21 mouse cellular contexts compared by ENCODE assay signal in the genomic region with DNA sequence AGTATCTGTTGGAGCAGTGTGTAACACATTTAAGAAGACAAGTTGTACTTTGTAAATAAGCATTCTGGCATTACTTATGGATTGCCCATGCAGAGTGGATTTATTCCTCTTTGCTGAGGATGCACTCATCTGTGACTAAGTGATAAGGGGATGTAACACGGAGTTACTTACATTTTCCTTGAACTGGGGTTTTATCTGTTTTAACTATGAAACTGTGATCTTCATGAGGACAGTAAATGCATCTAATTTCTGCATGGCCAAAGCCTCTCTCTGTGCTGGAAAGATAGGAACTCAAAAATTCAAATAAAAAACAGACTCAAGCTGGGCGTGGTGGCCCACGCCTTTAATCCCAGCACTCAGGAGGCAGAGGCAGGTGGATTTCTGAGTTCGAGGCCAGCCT. TPM values are rescaled to one million over a fixed set of nuclear protein-coding genes. Genes with fewer than 3 reads are reported as not detected.
DNase-seq lines count a peak whose midpoint lies in the region; ATAC-seq and TF ChIP-seq lines count a peak whose summit lies in the region.
"Had no signal": no experiment of that assay in that cellular context is flagged by ENCODE, and none has a peak within 500 bp of the region (broad histone marks: within the 10 kb centered on the region; RNA-seq: fewer than 3 reads in every experiment).

No protein-coding gene starts in this region.

- H3K27ac ChIP-seq in liver, embryonic 14.5 days: no peak overlapping the region
- no peak overlapping the region for H3K27ac ChIP-seq in heart, adult 2 months
- H3K27ac ChIP-seq: embryonic facial prominence, embryonic 12.5 days; forebrain, embryonic 13.5 days; hindbrain, embryonic 10.5 days; hindbrain, embryonic 14.5 days had no signal

- no peaks in the 10 kb centered on the region for H3K36me3 ChIP-seq in G1E (replicated peaks)
- H3K36me3 ChIP-seq in liver, embryonic 14.5 days (replicated peaks; ENCODE audit: control insufficient read depth, insufficient read depth, low read depth): no peaks in the 10 kb centered on the region
- no peaks in the 10 kb centered on the region for H3K36me3 ChIP-seq in heart, adult 2 months (ENCODE audit: control insufficient read depth, insufficient read depth, low read length)
- H3K36me3 ChIP-seq: embryonic facial prominence, embryonic 12.5 days; heart, embryonic 12.5 days; hindbrain, embryonic 10.5 days had no signal

- DNase-seq in G1E (ENCODE audit: low spot score): peak; percentile 48
- DNase-seq in c-Kit-positive CD71-positive TER-119-positive erythroid progenitor cells, embryonic 14.5 days (ENCODE audit: low spot score): peak; percentile 45
- no peak for DNase-seq in liver, embryonic 14.5 days (ENCODE audit: low read depth in 3 of 3, low spot score in 3 of 3)
- DNase-seq in lung, postnatal 14 days: no peak
- no peak for DNase-seq in left cerebral cortex, postnatal 10 days (ENCODE audit: extremely low spot score in 1 of 2, low spot score in 2 of 2)
- no peak for DNase-seq in heart, adult 2 months
- DNase-seq: adrenal gland, adult 8-10 months; adrenal gland, postnatal 36 days; cerebellum, adult 11 months; cerebellum, adult 8-10 months; cerebellum, postnatal 14 days; embryo, embryonic 11 days; forebrain, postnatal 0 days; gastrocnemius, postnatal 14 days had no signal

- ATAC-seq in G1E (ENCODE audit: extremely low read depth, insufficient number of reproducible peaks, low FRiP score, poor library complexity, severe bottlenecking): peak; percentile 80
- peak; percentile 45; the same call in 1 of the 2 replicates for ATAC-seq in liver, embryonic 14.5 days (ENCODE audit: insufficient read depth)
- ATAC-seq in megakaryocyte-erythroid progenitor cell, adult 5-6 weeks (replicated peaks; ENCODE audit: low FRiP score, low TSS enrichment, poor library complexity, severe bottlenecking): peak; percentile 93
- ATAC-seq: forebrain, embryonic 13.5 days; forebrain, postnatal 0 days had no signal

- TF ChIP-seq EP300 in liver, embryonic 14.5 days (IDR thresholded peaks at IDR 0.05; ENCODE audit: low read depth): peak; percentile 26; the same call in 1 of the 2 replicates
- no peak for TF ChIP-seq EP300 in heart, adult 2 months (IDR thresholded peaks at IDR 0.05; ENCODE audit: insufficient read depth, low read depth, low read length)

- H3K79me2 ChIP-seq in heart, adult 2 months (replicated peaks; ENCODE audit: control insufficient read depth, insufficient read depth, low read length): no peaks in the 10 kb centered on the region

- H3K9me3 ChIP-seq in G1E (replicated peaks): peaks cover 7% of the 10 kb centered on the region
- H3K9me3 ChIP-seq in liver, embryonic 14.5 days (ENCODE audit: control insufficient read depth, low read length): no peaks in the 10 kb centered on the region
- H3K9me3 ChIP-seq: embryonic facial prominence, embryonic 12.5 days; forebrain, embryonic 13.5 days; heart, embryonic 12.5 days; hindbrain, embryonic 10.5 days had no signal

- no peak overlapping the region for H3K9ac ChIP-seq in liver, embryonic 14.5 days (replicated peaks)
- H3K9ac ChIP-seq in heart, adult 2 months (ENCODE audit: low read depth, low read length): no peak overlapping the region
- H3K9ac ChIP-seq: embryonic facial prominence, embryonic 12.5 days; forebrain, embryonic 13.5 days; forebrain, postnatal 0 days; heart, embryonic 12.5 days; hindbrain, embryonic 14.5 days had no signal

- no peak for TF ChIP-seq POLR2A in heart, adult 2 months (IDR thresholded peaks at IDR 0.05; ENCODE audit: insufficient read depth, low read depth, low read length)

- H3K27me3 ChIP-seq in G1E (ENCODE audit: insufficient read depth, low read length): no peaks in the 10 kb centered on the region
- no peaks in the 10 kb centered on the region for H3K27me3 ChIP-seq in liver, embryonic 14.5 days (ENCODE audit: control insufficient read depth, insufficient read depth, low read length)
- H3K27me3 ChIP-seq in heart, adult 2 months (ENCODE audit: control insufficient read depth, insufficient read depth, low read length): no peaks in the 10 kb centered on the region
- H3K27me3 ChIP-seq: embryonic facial prominence, embryonic 12.5 days; forebrain, embryonic 13.5 days; heart, embryonic 12.5 days had no signal

- WGBS in liver, embryonic 14.5 days (ENCODE audit: insufficient replicate concordance): 42% methylated on average over 4 of the region's 4 CpGs
- WGBS in heart, adult 2 months: 84% methylated on average over 4 of the region's 4 CpGs

- no peak for TF ChIP-seq CTCF in G1E (IDR thresholded peaks at IDR 0.05; ENCODE audit: low read depth, low read length)
- TF ChIP-seq CTCF in liver, embryonic 14.5 days (IDR thresholded peaks at IDR 0.05; ENCODE audit: low read depth): no peak
- TF ChIP-seq CTCF in heart, adult 2 months (IDR thresholded peaks at IDR 0.05): no peak

- H3K4me1 ChIP-seq in G1E (ENCODE audit: insufficient read depth, low read depth, low read length): peaks cover 36% of the 10 kb centered on the region
- no peaks in the 10 kb centered on the region for H3K4me1 ChIP-seq in liver, embryonic 14.5 days (replicated peaks; ENCODE audit: control insufficient read depth in 2 of 2, insufficient read depth in 2 of 2, low read length in 1 of 2)
- no peaks in the 10 kb centered on the region for H3K4me1 ChIP-seq in heart, adult 2 months (ENCODE audit: control insufficient read depth, insufficient read depth, low read length)
- H3K4me1 ChIP-seq: embryonic facial prominence, embryonic 12.5 days; forebrain, embryonic 13.5 days; heart, embryonic 12.5 days; hindbrain, embryonic 10.5 days had no signal

- no peak overlapping the region for H3K4me2 ChIP-seq in liver, embryonic 14.5 days (ENCODE audit: low read depth)
- H3K4me2 ChIP-seq: embryonic facial prominence, embryonic 12.5 days; forebrain, embryonic 13.5 days; heart, embryonic 12.5 days; hindbrain, embryonic 14.5 days had no signal

- intact Hi-C loops in left cerebral cortex, postnatal 10 days (cut with DNase I): no loop called here
- intact Hi-C loops in heart, adult 2 months (cut with DNase I): no loop called here

- no peak overlapping the region for H3K4me3 ChIP-seq in G1E (ENCODE audit: low read depth, low read length)
- H3K4me3 ChIP-seq in liver, embryonic 14.5 days (ENCODE audit: insufficient read depth in 1 of 2, low read depth in 2 of 2, low read length in 2 of 2): no peak overlapping the region
- no peak overlapping the region for H3K4me3 ChIP-seq in heart, adult 2 months
- H3K4me3 ChIP-seq: embryonic facial prominence, embryonic 12.5 days; forebrain, embryonic 13.5 days; heart, embryonic 12.5 days; hindbrain, embryonic 10.5 days had no signal

RNA-seq across cellular contexts. Expression of a gene that starts 15.7 kb away (rescaled TPM):
- total RNA-seq in G1E (2014; fragmentation: Nextera tagmentation) (0.83 and 1.2 TPM in 2 replicates), G1E (2017) (0.12 and 0.33 TPM in 2 replicates)
- 0.02 TPM in 1 of 2 replicates, not detected in the other for polyA plus RNA-seq in G1E (2012)
- polyA plus RNA-seq in liver, embryonic 14.5 days (2012; rRNA removed): 0.80 and 0.91 TPM in 2 replicates
- polyA plus RNA-seq in liver, embryonic 14.5 days (2014; fragmentation: Nextera tagmentation; extraction: Ambion mirVana): 0.52 and 0.91 TPM in 2 replicates
- 2.6 and 6.3 TPM in 2 replicates for total RNA-seq in megakaryocyte-erythroid progenitor cell, adult 5-6 weeks (2014; fragmentation: Nextera tagmentation)
- 1.2 and 6.3 TPM in 2 replicates for total RNA-seq in megakaryocyte-erythroid progenitor cell, adult 5-6 weeks (2017)
- total RNA-seq in left cerebral cortex, postnatal 10 days (2021): 1 to 10 TPM in 1 of 2 experiments, under 1 TPM in 1; 0.91 to 1.8 TPM
- total RNA-seq in heart, adult 2 months (2021): 1 to 10 TPM in 1 of 2 experiments, under 1 TPM in 1; 0.84 to 1.1 TPM
- 1.5 and 2.3 TPM in 2 replicates for polyA plus RNA-seq in heart, adult 2 months (2012; rRNA removed)
- polyA plus RNA-seq: C2C12 had no signal

Comparison
In these comparisons a context has a peak if more than half of its experiments do, and no peak if none do; other contexts are left out.
1. DNase-seq: peak in G1E (single experiment) and c-Kit-positive CD71-positive TER-119-positive erythroid progenitor cells, embryonic 14.5 days (single experiment); none in liver, embryonic 14.5 days (0 of 3), lung, postnatal 14 days (single experiment), left cerebral cortex, postnatal 10 days (0 of 2) and heart, adult 2 months (0 of 2).
2. Peak in every context shown above with its lines, with median percentiles within 50 percentile points of each other: ATAC-seq.